Mouse (Mus musculus) activated CD4-positive, CD25-positive, alpha-beta regulatory T cell, adult 4 months (primary cell): ENCODE measurements around the gene Prdm15. TPM values are rescaled to one million over a fixed set of nuclear protein-coding genes. Genes with fewer than 3 reads are reported as not detected.

Experiments
- ATAC-seq: one replicate; pipeline ENCODE4 v1.8.0; 2017
- polyA plus RNA-seq, 2 experiments: library from polyadenylated mRNA; unstranded; fragments of 100-300 nt; shearing (Covaris generic); gene quantifications; one replicate each; pipeline ENCODE4 v1.2.1; 2017

Prdm15 gene
- polyA plus RNA-seq, 2 experiments from 2014 or later: 10.6 to 14.5 TPM

DNA sequence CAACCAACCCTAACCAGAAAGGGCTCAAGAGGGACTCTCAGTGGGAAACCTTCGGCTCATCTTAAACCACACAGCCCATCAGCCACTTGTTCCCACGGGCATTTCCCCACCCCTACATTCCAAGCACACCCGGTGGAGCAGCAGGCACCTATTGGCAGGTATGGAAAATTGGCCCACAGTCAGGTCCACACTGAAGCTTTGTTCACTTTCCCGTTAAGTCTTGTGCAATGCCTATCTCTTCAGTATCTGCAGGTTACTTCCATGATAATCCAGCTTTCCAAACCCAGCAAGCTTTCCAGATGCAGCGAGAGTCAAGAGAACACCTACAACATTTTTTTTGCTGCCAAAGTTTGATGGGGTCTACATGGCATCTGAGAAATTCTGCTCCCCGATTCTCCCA lies 103.2 kb downstream of the Prdm15 start:
- ATAC-seq: no peak

Other genes with a start within 250 kb of the Prdm15 start
- under 1 TPM in 1 of 2 experiments, not detected in 1; 0.05 TPM for gene Tmprss2, start 240.7 kb downstream of the Prdm15 start, polyA plus RNA-seq
- under 1 TPM in 1 of 2 experiments, not detected in 1; 0.25 TPM for gene Ripk4, start 88.1 kb downstream of the Prdm15 start, polyA plus RNA-seq
- 1 to 10 TPM; 6.3 to 7.9 TPM for gene C2cd2, start 110.7 kb upstream of the Prdm15 start, polyA plus RNA-seq
- gene Zbtb21, start 110.8 kb upstream of the Prdm15 start, polyA plus RNA-seq: 1 to 10 TPM; 7.4 to 7.7 TPM
- 10 to 100 TPM; 42.4 to 59.0 TPM for gene B230307C23Rik, start 145.5 kb upstream of the Prdm15 start, polyA plus RNA-seq
- 10 to 100 TPM in 1 of 2 experiments, 1 to 10 TPM in 1; 7.7 to 11.6 TPM for gene A630089N07Rik, start 230.6 kb upstream of the Prdm15 start, polyA plus RNA-seq